Mouse (Mus musculus) telencephalon, adult 2 months (tissue): Measurements from ENCODE around the gene Plekhn1.

ENCODE experiments used
- DNase-seq: peaks from one replicate; pipeline ENCODE4 v3.0.0-alpha.2; 2011; ENCODE audit warnings: low read depth, low spot score

The Plekhn1 gene

GRCm38 (mm10) chr4:156234701-156235213 is at the start of gene Plekhn1:
Gene Plekhn1 (minus strand): TSS chr4:156234857.
- peak; percentile 51 for DNase-seq

GRCm38 (mm10) chr4:156255078-156255839 is 20.6 kb upstream of the Plekhn1 start, which contains the start of gene Samd11:
Gene Samd11 (minus strand): TSS chr4:156255657.
- DNase-seq: no peak

- no peak for DNase-seq
Observed at GRCm38 (mm10) chr4:156254361-156255077, 19.9 kb upstream of the Plekhn1 start.

GRCm38 (mm10) chr4:156253043-156253442 is 18.4 kb upstream of the Plekhn1 start:
- no peak for DNase-seq

GRCm38 (mm10) chr4:156252619-156253018 is 18.0 kb upstream of the Plekhn1 start:
- DNase-seq: no peak

GRCm38 (mm10) chr4:156252140-156252539 is 17.5 kb upstream of the Plekhn1 start:
- DNase-seq: no peak

- DNase-seq: no peak
Observed at GRCm38 (mm10) chr4:156251081-156251480, 16.4 kb upstream of the Plekhn1 start.

- no peak for DNase-seq
Observed at GRCm38 (mm10) chr4:156249567-156249966, 14.9 kb upstream of the Plekhn1 start.

GRCm38 (mm10) chr4:156236651-156237447 is 2.2 kb upstream of the Plekhn1 start:
- no peak for DNase-seq

- DNase-seq: peak; percentile 85
Observed at GRCm38 (mm10) chr4:156235808-156236533, 1.3 kb upstream of the Plekhn1 start, which contains the start of gene Noc2l. Gene Noc2l (plus strand): TSS chr4:156236010.

GRCm38 (mm10) chr4:156235360-156235770 is 708 bp upstream of the Plekhn1 start:
- DNase-seq: no peak

GRCm38 (mm10) chr4:156234021-156234501 is 596 bp downstream of the Plekhn1 start:
- DNase-seq: no peak

- peak; percentile 65 for DNase-seq
Observed at GRCm38 (mm10) chr4:156228393-156229024, 6.1 kb downstream of the Plekhn1 start.

- DNase-seq: no peak
Observed at GRCm38 (mm10) chr4:156227752-156228392, 6.8 kb downstream of the Plekhn1 start.

GRCm38 (mm10) chr4:156224276-156224675 is 10.4 kb downstream of the Plekhn1 start:
- no peak for DNase-seq

GRCm38 (mm10) chr4:156219936-156220335 is 14.7 kb downstream of the Plekhn1 start:
- no peak for DNase-seq

- DNase-seq: no peak
Observed at GRCm38 (mm10) chr4:156217838-156218237, 16.8 kb downstream of the Plekhn1 start.

- DNase-seq: no peak
Observed at GRCm38 (mm10) chr4:156217022-156217669, 17.5 kb downstream of the Plekhn1 start.

GRCm38 (mm10) chr4:156216196-156216595 is 18.5 kb downstream of the Plekhn1 start:
- DNase-seq: no peak
